Mouse (Mus musculus) spleen, adult 2 months (tissue): ENCODE measurements around the gene Nkain1.

ENCODE experiments used
- CTCF ChIP-seq: fragments of 200-500 bp; IDR thresholded peaks from 2 replicates; pipeline ENCODE4 v1.5.1; 2011; ENCODE audit warnings: mild to moderate bottlenecking, inconsistent platforms; ENCODE audit not compliant: insufficient read depth, insufficient read length, insufficient replicate concordance; ENCODE audit errors: extremely low read depth
- POLR2A ChIP-seq: fragments of 200-500 bp; IDR thresholded peaks from 2 replicates; pipeline ENCODE4 v1.6.1; 2011; ENCODE audit warnings: low read depth, low read length, inconsistent platforms

GRCm38 (mm10) chr4:130546798-130547562 lies 27.0 kb downstream of the Nkain1 start:
- TF ChIP-seq POLR2A: no peak
- no peak for TF ChIP-seq CTCF
